Mouse (Mus musculus): Measurements from ENCODE around the gene Adprhl1.

GRCm38 (mm10) chr8:13179948-13180347, 74.0 kb downstream of the Adprhl1 start:
- TF ChIP-seq POLR2A (IDR thresholded peaks at IDR 0.05; ENCODE audit: insufficient read length, low read depth) = no peak
- TF ChIP-seq POLR2AphosphoS2 (IDR thresholded peaks at IDR 0.05; ENCODE audit: insufficient read length, low read depth) = no peak
- TF ChIP-seq TCF12 (IDR thresholded peaks at IDR 0.05; ENCODE audit: insufficient read depth, poor library complexity, severe bottlenecking) = no peak
- TF ChIP-seq USF1 (IDR thresholded peaks at IDR 0.05; ENCODE audit: low read depth) = no peak
- TF ChIP-seq MYOG (IDR thresholded peaks at IDR 0.05; ENCODE audit: control insufficient read depth in 1 of 3, insufficient read depth in 1 of 3, insufficient read length in 2 of 3, low read depth in 2 of 3) = no peak
- TF ChIP-seq MYOD1 (IDR thresholded peaks at IDR 0.05; ENCODE audit: control insufficient read depth in 1 of 3, insufficient read length in 2 of 3, low read depth in 2 of 3) = no peak
- no peak for TF ChIP-seq E2F4 (IDR thresholded peaks at IDR 0.05; ENCODE audit: insufficient read depth)
- no peak for TF ChIP-seq CEBPB (IDR thresholded peaks at IDR 0.05; ENCODE audit: insufficient read depth, poor library complexity, severe bottlenecking)
- no peak for TF ChIP-seq REST (IDR thresholded peaks at IDR 0.05; ENCODE audit: insufficient read depth, insufficient read length)
